Comparison of ENCODE assay signal across 10 mouse cellular contexts in the genomic region with DNA sequence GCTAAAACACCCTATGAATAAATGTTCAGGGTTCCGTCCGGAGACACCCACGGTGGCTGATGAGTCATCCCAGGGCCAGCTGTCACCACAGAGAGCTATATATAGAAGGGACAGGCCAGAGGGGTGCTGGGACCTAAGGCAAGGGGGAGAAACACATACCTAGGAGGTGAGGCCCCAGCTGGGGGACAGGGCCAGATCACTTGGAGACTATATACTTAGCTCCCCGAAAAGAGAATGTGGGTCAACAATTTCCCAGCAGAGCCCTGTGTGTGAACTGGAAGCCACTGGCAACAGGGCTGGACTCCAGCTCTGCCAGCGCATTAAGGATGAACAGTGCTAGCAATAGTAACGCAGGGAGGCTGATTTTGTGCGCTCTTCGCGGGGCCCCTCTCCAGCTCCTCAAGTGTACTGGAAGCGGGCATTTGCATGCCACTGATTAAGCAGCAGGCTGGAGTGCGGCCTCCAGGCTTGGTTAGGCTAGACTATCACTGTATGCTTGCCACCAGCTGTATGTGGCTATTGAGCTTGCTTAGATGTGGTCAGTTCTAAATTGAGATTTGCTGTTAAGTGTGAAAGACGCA.
DNase-seq lines count a peak whose midpoint lies in the region; TF ChIP-seq lines count a peak whose summit lies in the region.
"Had no signal": no experiment of that assay in that cellular context is flagged by ENCODE, and none has a peak within 500 bp of the region (broad histone marks: within the 10 kb centered on the region; RNA-seq: fewer than 3 reads in every experiment).

No protein-coding gene starts in this region.

- no peaks in the 10 kb centered on the region for H3K36me3 ChIP-seq in MEL (ENCODE audit: control insufficient read depth in 1 of 2, insufficient read depth in 2 of 2, low read length in 2 of 2)
- H3K36me3 ChIP-seq in forebrain, embryonic 10.5 days (replicated peaks): no peaks in the 10 kb centered on the region
- H3K36me3 ChIP-seq: midbrain, embryonic 12.5 days had no signal

- H3K4me3 ChIP-seq in MEL (ENCODE audit: control insufficient read depth in 1 of 2, insufficient read depth in 1 of 2, low read depth in 2 of 2, low read length in 2 of 2): no peak overlapping the region
- H3K4me3 ChIP-seq in forebrain, embryonic 10.5 days: no peak overlapping the region
- H3K4me3 ChIP-seq: midbrain, embryonic 12.5 days had no signal

- peaks cover 0 to 6% of the 10 kb centered on the region in 2 experiments; a peak in 2 of 4 replicates for H3K4me1 ChIP-seq in MEL (ENCODE audit: control insufficient read depth in 1 of 2, insufficient read depth in 2 of 2, low read length in 2 of 2)
- H3K4me1 ChIP-seq in forebrain, embryonic 10.5 days: peaks cover 15% of the 10 kb centered on the region
- H3K4me1 ChIP-seq: midbrain, embryonic 12.5 days had no signal

- H3K9ac ChIP-seq in MEL (ENCODE audit: control insufficient read depth, low read depth, low read length, poor library complexity, severe bottlenecking): no peak overlapping the region
- H3K9ac ChIP-seq: midbrain, embryonic 12.5 days had no signal

- DNase-seq in kidney, adult 18-20 months: peak; percentile 6
- DNase-seq in kidney, adult 11 months: no peak
- peak; percentile 10 for DNase-seq in MEL (ENCODE audit: low read depth, low spot score)
- peak; percentile 38 to 41 for DNase-seq in cerebellum, postnatal 14 days
- peak; percentile 14 for DNase-seq in heart, postnatal 25 days (ENCODE audit: low spot score)
- DNase-seq in right cerebral cortex, postnatal 25 days: peak; percentile 9
- DNase-seq in forebrain, embryonic 10.5 days (ENCODE audit: extremely low spot score, low spot score): no peak
- DNase-seq in layer of hippocampus, postnatal 14 days (ENCODE audit: low spot score in 2 of 2): no peak

- no peaks in the 10 kb centered on the region for H3K9me3 ChIP-seq in MEL (replicated peaks; ENCODE audit: insufficient read depth, low read length)
- H3K9me3 ChIP-seq in forebrain, embryonic 10.5 days: no peaks in the 10 kb centered on the region
- H3K9me3 ChIP-seq: midbrain, embryonic 12.5 days had no signal

- no peak for TF ChIP-seq EP300 in MEL (IDR thresholded peaks at IDR 0.05; ENCODE audit: low read depth in 1 of 2, low read length in 2 of 2)

- TF ChIP-seq CTCF in MEL (IDR thresholded peaks at IDR 0.05 in 2 of 3, conservative IDR thresholded peaks at IDR 0.05 in 1 of 3; ENCODE audit: control insufficient read depth in 1 of 3, insufficient read depth in 1 of 3, low read depth in 2 of 3, low read length in 3 of 3, poor library complexity in 1 of 3, severe bottlenecking in 1 of 3): no peak

- 79% methylated on average over 12 of the region's 12 CpGs for WGBS in forebrain, embryonic 10.5 days

- intact Hi-C loops in heart, postnatal 25 days (cut with DNase I): no loop called here

- TF ChIP-seq RAD21 in MEL (IDR thresholded peaks at IDR 0.05; ENCODE audit: low read depth, low read length): no peak

- H3K79me2 ChIP-seq in MEL (ENCODE audit: control insufficient read depth, insufficient read depth, low read length, poor library complexity): no peaks in the 10 kb centered on the region

- TF ChIP-seq POLR2A in MEL (IDR thresholded peaks at IDR 0.05; ENCODE audit: control insufficient read depth in 1 of 2, insufficient read depth in 1 of 2, low read depth in 1 of 2, low read length in 2 of 2, poor library complexity in 1 of 2): no peak

- H3K27ac ChIP-seq in MEL (ENCODE audit: control insufficient read depth, low read depth, low read length): no peak overlapping the region
- no peak overlapping the region for H3K27ac ChIP-seq in forebrain, embryonic 10.5 days
- H3K27ac ChIP-seq: midbrain, embryonic 12.5 days had no signal

- no peaks in the 10 kb centered on the region; a peak in 1 of 4 replicates for H3K27me3 ChIP-seq in MEL (ENCODE audit: control insufficient read depth in 1 of 2, insufficient read depth in 2 of 2, low read length in 2 of 2)
- peaks cover 95% of the 10 kb centered on the region for H3K27me3 ChIP-seq in forebrain, embryonic 10.5 days (ENCODE audit: poor library complexity, severe bottlenecking)
- H3K27me3 ChIP-seq: Patski had no signal

TF ChIP-seq in MEL, 35 proteins besides CTCF, POLR2A, EP300 and RAD21:
- no peak for TF ChIP-seq NELFE (IDR thresholded peaks at IDR 0.05; ENCODE audit: low read depth, low read length)

Comparison
In these comparisons a context has a peak if more than half of its experiments do, and no peak if none do; other contexts are left out.
1. DNase-seq: peak in kidney, adult 18-20 months (single experiment), MEL (single experiment), cerebellum, postnatal 14 days (2 of 2), heart, postnatal 25 days (single experiment) and right cerebral cortex, postnatal 25 days (single experiment); none in kidney, adult 11 months (single experiment), forebrain, embryonic 10.5 days (single experiment) and layer of hippocampus, postnatal 14 days (0 of 2).